Comparison of ENCODE assay signal across 15 mouse cellular contexts in the genomic region with DNA sequence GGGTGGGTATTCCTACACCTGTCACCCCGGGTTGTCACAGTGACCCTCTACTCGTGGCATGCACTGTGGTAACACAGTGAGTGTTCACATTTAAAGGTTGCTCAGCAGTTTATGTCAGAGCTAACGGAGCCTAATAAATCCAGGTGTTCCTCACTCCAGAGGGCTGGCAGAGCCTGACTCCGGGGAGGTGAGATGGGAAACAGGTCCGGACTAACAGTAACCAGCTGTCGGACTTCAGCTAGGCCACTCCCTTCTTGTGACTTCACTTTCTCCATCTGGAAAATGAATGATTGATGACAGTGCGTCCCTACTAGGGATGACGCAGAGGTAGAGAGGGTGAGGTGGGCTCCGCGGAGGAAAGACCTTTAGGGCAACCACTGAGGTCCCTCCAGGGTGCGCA.
DNase-seq lines count a peak whose midpoint lies in the region; ATAC-seq and TF ChIP-seq lines count a peak whose summit lies in the region.
"Had no signal": no experiment of that assay in that cellular context is flagged by ENCODE, and none has a peak within 500 bp of the region (broad histone marks: within the 10 kb centered on the region; RNA-seq: fewer than 3 reads in every experiment).

No protein-coding gene starts in this region.

- no peak for TF ChIP-seq CTCF in left cerebral cortex, adult 2 months (IDR thresholded peaks at IDR 0.05)
- no peak for TF ChIP-seq CTCF in forebrain, postnatal 0 days (IDR thresholded peaks at IDR 0.05; ENCODE audit: low read depth)

- peak overlapping the region; percentile 32; the same call in 1 of the 2 replicates for H3K27ac ChIP-seq in left cerebral cortex, adult 2 months
- peak overlapping the region; percentile 41; the same call in 1 of the 2 replicates for H3K27ac ChIP-seq in forebrain, postnatal 0 days (ENCODE audit: low read depth, low read length)
- no peak overlapping the region for H3K27ac ChIP-seq in limb, embryonic 14.5 days (replicated peaks; ENCODE audit: low read depth, low read length)
- H3K27ac ChIP-seq in neural tube, embryonic 15.5 days (replicated peaks): peak overlapping the region; percentile 81
- H3K27ac ChIP-seq: embryonic facial prominence, embryonic 15.5 days; liver, embryonic 14.5 days had no signal

- no peak for ATAC-seq in forebrain, postnatal 0 days
- ATAC-seq in limb, embryonic 14.5 days (ENCODE audit: low FRiP score, low read depth): peak; percentile 14; the same call in 1 of the 2 replicates
- no peak for ATAC-seq in neural tube, embryonic 15.5 days (ENCODE audit: low FRiP score)
- ATAC-seq: CD4-positive, CD25-positive, alpha-beta regulatory T cell, adult 4 months; intestine, postnatal 0 days had no signal

- no peak overlapping the region for H3K4me2 ChIP-seq in forebrain, postnatal 0 days (ENCODE audit: low read depth)
- no peak overlapping the region for H3K4me2 ChIP-seq in limb, embryonic 14.5 days (replicated peaks; ENCODE audit: low read depth, low read length, severe bottlenecking)
- no peak overlapping the region for H3K4me2 ChIP-seq in neural tube, embryonic 15.5 days
- H3K4me2 ChIP-seq: embryonic facial prominence, embryonic 15.5 days had no signal

- 68% methylated on average over 11 of the region's 11 CpGs for WGBS in forebrain, postnatal 0 days
- 27% methylated on average over 11 of the region's 11 CpGs for WGBS in limb, embryonic 14.5 days
- 63% methylated on average over 11 of the region's 11 CpGs for WGBS in neural tube, embryonic 15.5 days

- no peak for TF ChIP-seq POLR2A in limb, embryonic 14.5 days (IDR thresholded peaks at IDR 0.05; ENCODE audit: borderline replicate concordance, extremely low read depth, insufficient read depth, insufficient read length)

- no peak for DNase-seq in left cerebral cortex, adult 2 months (ENCODE audit: extremely low spot score in 1 of 2, low spot score in 2 of 2)
- DNase-seq in left cerebral cortex, adult 9 months (ENCODE audit: low spot score in 2 of 2): no peak
- no peak for DNase-seq in forebrain, postnatal 0 days
- DNase-seq in limb, embryonic 14.5 days (ENCODE audit: low spot score): peak; percentile 45
- no peak for DNase-seq in spleen, postnatal 10 days (ENCODE audit: low spot score in 2 of 2)
- DNase-seq in layer of hippocampus, postnatal 14 days (ENCODE audit: low spot score in 2 of 2): no peak
- DNase-seq: adrenal gland, postnatal 36 days; heart, postnatal 10 days; kidney, postnatal 14 days; lung, postnatal 10 days had no signal

- intact Hi-C loops in left cerebral cortex, adult 2 months (cut with DNase I): no loop called here

- no peak overlapping the region for H3K4me3 ChIP-seq in left cerebral cortex, adult 2 months
- no peak overlapping the region for H3K4me3 ChIP-seq in forebrain, postnatal 0 days (ENCODE audit: low read depth, low read length)
- H3K4me3 ChIP-seq in limb, embryonic 14.5 days (replicated peaks; ENCODE audit: low read length): no peak overlapping the region
- H3K4me3 ChIP-seq in neural tube, embryonic 15.5 days (replicated peaks): no peak overlapping the region
- H3K4me3 ChIP-seq: embryonic facial prominence, embryonic 15.5 days had no signal

- H3K27me3 ChIP-seq in forebrain, postnatal 0 days (ENCODE audit: insufficient read depth, low read length): no peaks in the 10 kb centered on the region
- no peaks in the 10 kb centered on the region for H3K27me3 ChIP-seq in limb, embryonic 14.5 days (ENCODE audit: control insufficient read depth, insufficient read depth, low read length)
- no peaks in the 10 kb centered on the region for H3K27me3 ChIP-seq in neural tube, embryonic 15.5 days (replicated peaks)
- H3K27me3 ChIP-seq: embryonic facial prominence, embryonic 15.5 days had no signal

- H3K4me1 ChIP-seq in forebrain, postnatal 0 days (ENCODE audit: insufficient read depth): peaks cover 39% of the 10 kb centered on the region
- H3K4me1 ChIP-seq in limb, embryonic 14.5 days (ENCODE audit: control insufficient read depth, insufficient read depth, low read length): peaks cover 13% of the 10 kb centered on the region
- peaks cover 73% of the 10 kb centered on the region for H3K4me1 ChIP-seq in neural tube, embryonic 15.5 days

- no peak overlapping the region for H3K9ac ChIP-seq in forebrain, postnatal 0 days
- no peak overlapping the region for H3K9ac ChIP-seq in limb, embryonic 14.5 days (ENCODE audit: low read depth, low read length, severe bottlenecking)
- no peak overlapping the region; the same call in 1 of the 2 replicates for H3K9ac ChIP-seq in neural tube, embryonic 15.5 days (replicated peaks)
- H3K9ac ChIP-seq: embryonic facial prominence, embryonic 15.5 days; liver, embryonic 14.5 days had no signal

- no peaks in the 10 kb centered on the region; the same call in 1 of the 2 replicates for H3K36me3 ChIP-seq in forebrain, postnatal 0 days (ENCODE audit: insufficient read depth)
- H3K36me3 ChIP-seq in limb, embryonic 14.5 days (ENCODE audit: control insufficient read depth, insufficient read depth, low read length): no peaks in the 10 kb centered on the region
- H3K36me3 ChIP-seq in neural tube, embryonic 15.5 days: no peaks in the 10 kb centered on the region
- H3K36me3 ChIP-seq: embryonic facial prominence, embryonic 15.5 days had no signal

- no peaks in the 10 kb centered on the region for H3K9me3 ChIP-seq in forebrain, postnatal 0 days (ENCODE audit: low read length)
- H3K9me3 ChIP-seq in limb, embryonic 14.5 days (ENCODE audit: control insufficient read depth, low read length): no peaks in the 10 kb centered on the region
- no peaks in the 10 kb centered on the region for H3K9me3 ChIP-seq in neural tube, embryonic 15.5 days (replicated peaks)
- H3K9me3 ChIP-seq: embryonic facial prominence, embryonic 15.5 days had no signal
